Mouse (Mus musculus): ENCODE results near the gene Nlgn2. TPM values are rescaled to one million over a fixed set of nuclear protein-coding genes. Genes with fewer than 3 reads are reported as not detected.

The Nlgn2 gene
- polyA plus RNA-seq, 1 experiment from 2014 or later, result 3.5 TPM

- Histone ChIP-seq H3K4me1 (peaks cover 61% of the 10 kb centered on the region), H3K9me3 (replicated peaks) (no peaks in the 10 kb centered on the region), H3K36me3 (peaks cover 19% of the 10 kb centered on the region), H3K27ac (0 out of 2 replicates have a peak overlapping the region, but pooled peaks have one; percentile 12), H3K27me3 (ENCODE audit: low read depth, poor library complexity, severe bottlenecking) (peaks cover 53% of the 10 kb centered on the region), H3K4me3 (peak overlapping the region; percentile 72)
- peak; percentile 64 for DNase-seq (ENCODE audit: low spot score)
- 5% methylated on average over 9 of the region's 9 CpGs for WGBS
Observed at GRCm38 (mm10) chr11:69835326-69835965, 2.1 kb downstream of the Nlgn2 start.

GRCm38 (mm10) chr11:69834001-69834549 lies 3.5 kb downstream of the Nlgn2 start:
- Histone ChIP-seq H3K4me1 (peaks cover 60% of the 10 kb centered on the region), H3K36me3 (peaks cover 21% of the 10 kb centered on the region), H3K27me3 (ENCODE audit: low read depth, poor library complexity, severe bottlenecking) (peaks cover 53% of the 10 kb centered on the region), H3K4me3 (peak overlapping the region; percentile 72), H3K9me3 (replicated peaks) (no peaks in the 10 kb centered on the region), H3K27ac (peak overlapping the region; percentile 80)
- DNase-seq (ENCODE audit: low spot score), result peak; percentile 56
- 7% methylated on average over 40 of the region's 48 CpGs for WGBS

GRCm38 (mm10) chr11:69833554-69833953 lies 4.0 kb downstream of the Nlgn2 start:
- peaks cover 53% of the 10 kb centered on the region for H3K27me3 ChIP-seq (ENCODE audit: low read depth, poor library complexity, severe bottlenecking)

DNA sequence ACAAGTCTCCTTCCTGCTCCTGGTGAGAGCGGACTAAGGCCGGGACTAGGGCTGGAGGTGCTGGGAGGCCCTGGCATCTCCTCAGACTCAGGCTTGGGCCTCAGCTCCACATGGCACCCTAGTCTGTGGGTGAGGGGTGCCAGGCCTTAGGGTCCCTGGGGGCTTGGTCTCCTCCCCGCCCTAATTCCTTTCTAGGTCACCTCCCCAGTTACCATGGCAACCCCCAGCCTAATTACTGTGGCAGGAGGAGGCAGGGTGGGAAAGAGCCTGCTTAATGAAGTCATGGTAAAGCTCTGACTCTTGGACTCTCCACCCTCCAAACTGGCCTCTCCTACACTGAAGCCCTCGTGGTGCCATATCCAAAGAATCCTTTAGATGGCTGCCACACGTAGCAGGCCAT lies 8.8 kb downstream of the Nlgn2 start:
- WGBS, result 75% methylated on average over 5 of the region's 5 CpGs
- peaks cover 4% of the 10 kb centered on the region; the same call in 1 of the 2 replicates for H3K9me3 ChIP-seq (replicated peaks)
- H3K4me1 ChIP-seq, result peaks cover 33% of the 10 kb centered on the region
- peak overlapping the region; percentile 15; the same call in 1 of the 2 replicates for H3K4me3 ChIP-seq
- peaks cover 20% of the 10 kb centered on the region for H3K27me3 ChIP-seq (ENCODE audit: low read depth, poor library complexity, severe bottlenecking)
- no peak for DNase-seq (ENCODE audit: low spot score)
- peaks cover 61% of the 10 kb centered on the region for H3K36me3 ChIP-seq
- peak overlapping the region; percentile 61 for H3K27ac ChIP-seq

More at GRCm38 (mm10) chr11:69833554-69833953, 4.0 kb downstream of the Nlgn2 start:
- Histone ChIP-seq H3K4me3 (peak overlapping the region; percentile 72), H3K27ac (peak overlapping the region; percentile 80), H3K9me3 (replicated peaks) (no peaks in the 10 kb centered on the region), H3K36me3 (peaks cover 24% of the 10 kb centered on the region), H3K4me1 (peaks cover 62% of the 10 kb centered on the region)
- no peak for DNase-seq (ENCODE audit: low spot score)
- 59% methylated on average over 8 of the region's 8 CpGs for WGBS

- peaks cover 38% of the 10 kb centered on the region for H3K36me3 ChIP-seq
- peaks cover 12% of the 10 kb centered on the region for H3K4me1 ChIP-seq
- WGBS, result 82% methylated on average over 2 of the region's 2 CpGs
Observed at GRCm38 (mm10) chr11:69823456-69823855, 14.1 kb downstream of the Nlgn2 start.

GRCm38 (mm10) chr11:69822080-69822479 lies 15.5 kb downstream of the Nlgn2 start, which contains the start of gene Spem1:
Gene Spem1, minus strand, starts transcription at chr11:69822180.
- 85% methylated on average over 3 of the region's 3 CpGs for WGBS
- no peak within 1 kb of the TSS for H3K27ac ChIP-seq

More at GRCm38 (mm10) chr11:69823456-69823855, 14.1 kb downstream of the Nlgn2 start:
- Histone ChIP-seq H3K27me3 (ENCODE audit: low read depth, poor library complexity, severe bottlenecking) (no peaks in the 10 kb centered on the region), H3K9me3 (replicated peaks) (peaks cover 4% of the 10 kb centered on the region; the same call in 1 of the 2 replicates), H3K27ac (no peak overlapping the region), H3K4me3 (no peak overlapping the region)
- DNase-seq (ENCODE audit: low spot score), result no peak

GRCm38 (mm10) chr11:69818871-69819270 lies 18.7 kb downstream of the Nlgn2 start:
- WGBS, result 89% methylated on average over 8 of the region's 8 CpGs
- no peaks in the 10 kb centered on the region for H3K9me3 ChIP-seq (replicated peaks)
- no peaks in the 10 kb centered on the region for H3K36me3 ChIP-seq
- H3K4me3 ChIP-seq, result no peak overlapping the region
- H3K4me1 ChIP-seq, result peaks cover 4% of the 10 kb centered on the region; the same call in 1 of the 2 replicates
- H3K27ac ChIP-seq, result no peak overlapping the region
- no peak for DNase-seq (ENCODE audit: low spot score)
- H3K27me3 ChIP-seq (ENCODE audit: low read depth, poor library complexity, severe bottlenecking), result no peaks in the 10 kb centered on the region

More at GRCm38 (mm10) chr11:69822080-69822479, 15.5 kb downstream of the Nlgn2 start, which contains the start of gene Spem1:
- DNase-seq (ENCODE audit: low spot score), result no peak
- H3K36me3 ChIP-seq, result peaks cover 24% of the 10 kb centered on the region
- H3K4me3 ChIP-seq, result no peak within 1 kb of the TSS
- H3K27me3 ChIP-seq (ENCODE audit: low read depth, poor library complexity, severe bottlenecking), result no peaks in the 10 kb centered on the region
- H3K9me3 ChIP-seq (replicated peaks), result peaks cover 4% of the 10 kb centered on the region; the same call in 1 of the 2 replicates
- peaks cover 9% of the 10 kb centered on the region for H3K4me1 ChIP-seq

- no peaks in the 10 kb centered on the region for H3K36me3 ChIP-seq
- no peak for DNase-seq (ENCODE audit: low spot score)
- 89% methylated on average over 2 of the region's 2 CpGs for WGBS
- no peaks in the 10 kb centered on the region for H3K4me1 ChIP-seq
- H3K4me3 ChIP-seq, result no peak within 1 kb of the TSS
- no peaks in the 10 kb centered on the region for H3K27me3 ChIP-seq (ENCODE audit: low read depth, poor library complexity, severe bottlenecking)
- no peak within 1 kb of the TSS for H3K27ac ChIP-seq
- H3K9me3 ChIP-seq (replicated peaks), result no peaks in the 10 kb centered on the region
Observed at GRCm38 (mm10) chr11:69818365-69818764, 19.2 kb downstream of the Nlgn2 start, which contains the start of gene Spem2. Gene Spem2, minus strand, starts transcription at chr11:69818465.

GRCm38 (mm10) chr11:69816520-69816919 lies 21.1 kb downstream of the Nlgn2 start:
- no peak for DNase-seq (ENCODE audit: low spot score)
- Histone ChIP-seq H3K4me1 (no peaks in the 10 kb centered on the region), H3K9me3 (replicated peaks) (no peaks in the 10 kb centered on the region), H3K36me3 (no peaks in the 10 kb centered on the region), H3K4me3 (no peak overlapping the region), H3K27me3 (ENCODE audit: low read depth, poor library complexity, severe bottlenecking) (no peaks in the 10 kb centered on the region), H3K27ac (no peak overlapping the region)
- 95% methylated on average over 12 of the region's 12 CpGs for WGBS

DNA sequence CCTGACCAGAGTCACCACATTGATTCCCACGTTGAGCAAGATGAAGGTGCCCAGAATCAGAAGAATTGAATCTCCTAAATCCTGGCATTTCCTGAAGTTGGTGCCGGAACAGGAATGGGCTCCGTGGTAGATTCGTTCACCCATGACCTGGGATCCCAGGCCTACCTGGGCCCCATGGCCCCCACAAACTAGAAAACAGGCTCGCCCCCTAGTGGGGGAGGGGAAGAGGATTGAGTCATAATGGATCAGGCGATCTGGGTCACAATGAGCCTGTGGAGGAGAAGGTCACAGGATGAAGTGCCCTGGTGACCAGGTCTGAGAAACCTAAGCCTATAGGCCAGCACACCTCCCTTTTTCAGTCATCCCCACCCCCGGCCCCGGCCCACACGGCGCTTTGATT lies 22.4 kb downstream of the Nlgn2 start, which contains the start of gene Gm39566:
TSS of gene Gm39566 (minus strand) at position 144 of the 400 bp plus-strand sequence.
- WGBS, result 57% methylated on average over 10 of the region's 10 CpGs

DNA sequence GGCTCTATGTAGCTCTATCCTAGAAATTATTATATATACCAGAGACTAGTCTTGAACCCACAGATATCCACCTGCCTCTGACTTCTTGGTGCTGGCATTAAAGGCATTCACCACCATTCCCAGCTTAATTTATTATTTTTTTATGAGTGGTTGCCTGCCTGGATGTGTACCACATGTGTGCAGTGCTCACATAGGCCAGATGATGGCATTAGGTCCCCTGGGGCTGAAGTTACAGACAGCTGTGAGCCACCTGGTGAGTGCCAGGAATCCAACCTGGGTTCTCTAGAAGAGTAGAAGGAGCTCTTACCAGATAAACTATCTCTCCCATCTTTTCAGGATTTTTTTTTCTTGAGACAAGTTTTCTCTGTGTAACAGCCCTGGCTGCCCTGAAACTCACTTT lies 27.3 kb downstream of the Nlgn2 start:
- H3K4me3 ChIP-seq, result no peak overlapping the region
- no peaks in the 10 kb centered on the region for H3K4me1 ChIP-seq
- H3K9me3 ChIP-seq (replicated peaks), result no peaks in the 10 kb centered on the region
- H3K27me3 ChIP-seq (ENCODE audit: low read depth, poor library complexity, severe bottlenecking), result peaks cover 29% of the 10 kb centered on the region
- no peak overlapping the region for H3K27ac ChIP-seq
- H3K36me3 ChIP-seq, result no peaks in the 10 kb centered on the region
- DNase-seq (ENCODE audit: low spot score), result no peak

More for the DNA sequence above, 22.4 kb downstream of the Nlgn2 start, which contains the start of gene Gm39566:
- no peaks in the 10 kb centered on the region for H3K27me3 ChIP-seq (ENCODE audit: low read depth, poor library complexity, severe bottlenecking)
- DNase-seq (ENCODE audit: low spot score), result no peak
- H3K4me1 ChIP-seq, result no peaks in the 10 kb centered on the region
- no peak within 1 kb of the TSS for H3K4me3 ChIP-seq
- no peak within 1 kb of the TSS for H3K27ac ChIP-seq
- no peaks in the 10 kb centered on the region for H3K36me3 ChIP-seq
- no peaks in the 10 kb centered on the region for H3K9me3 ChIP-seq (replicated peaks)

- Histone ChIP-seq H3K9me3 (replicated peaks) (no peaks in the 10 kb centered on the region), H3K27me3 (ENCODE audit: low read depth, poor library complexity, severe bottlenecking) (peaks cover 55% of the 10 kb centered on the region), H3K27ac (no peak overlapping the region), H3K4me3 (no peak overlapping the region), H3K36me3 (no peaks in the 10 kb centered on the region), H3K4me1 (peaks cover 25% of the 10 kb centered on the region)
- DNase-seq (ENCODE audit: low spot score), result no peak
- 84% methylated on average over 2 of the region's 2 CpGs for WGBS
Observed at GRCm38 (mm10) chr11:69807641-69808040, 29.9 kb downstream of the Nlgn2 start.

DNA sequence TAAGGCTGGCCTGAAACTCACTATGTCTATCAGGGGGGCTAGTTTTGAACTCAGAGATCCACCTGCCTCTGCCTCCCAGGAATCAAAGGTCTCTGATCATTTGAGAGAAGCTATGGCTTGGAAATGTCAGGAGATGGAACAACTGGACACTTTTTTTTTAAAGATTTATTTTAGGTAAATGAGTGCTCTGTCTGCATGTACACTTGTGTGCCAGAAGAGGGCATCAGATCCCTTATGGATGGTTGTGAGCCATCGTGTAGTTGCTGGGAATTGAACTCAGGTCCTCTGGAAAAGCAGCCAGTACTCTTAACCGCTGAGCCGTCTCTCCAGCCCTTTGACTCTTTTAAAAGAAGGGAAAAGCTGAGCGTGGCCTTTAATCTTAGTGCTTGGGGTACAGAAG lies 31.2 kb downstream of the Nlgn2 start:
- H3K27ac ChIP-seq, result no peak overlapping the region
- no peaks in the 10 kb centered on the region for H3K9me3 ChIP-seq (replicated peaks)
- H3K36me3 ChIP-seq, result no peaks in the 10 kb centered on the region
- H3K4me3 ChIP-seq, result no peak overlapping the region
- H3K27me3 ChIP-seq (ENCODE audit: low read depth, poor library complexity, severe bottlenecking), result peaks cover 68% of the 10 kb centered on the region
- peaks cover 37% of the 10 kb centered on the region for H3K4me1 ChIP-seq
- WGBS, result 77% methylated on average over 4 of the region's 4 CpGs
- DNase-seq (ENCODE audit: low spot score), result no peak

Data from limb, embryonic 10.5 days (tissue).